Mouse (Mus musculus) erythroblast, embryonic 14.5 days (primary cell): Measurements from ENCODE around the gene Cdca5. TPM values are rescaled to one million over a fixed set of nuclear protein-coding genes. Genes with fewer than 3 reads are reported as not detected.
"Not testable (repeated sequence)": the region's sequence is repeated elsewhere in the genome, so short reads cannot be mapped to it uniquely, and the experiment has no call there.

Experiments
- H3K27me3 ChIP-seq: 2 replicates; pipeline ENCODE4 v1.6.1; 2012; ENCODE audit warnings: inconsistent platforms; ENCODE audit not compliant: control insufficient read depth
- H3K36me3 ChIP-seq: 2 replicates; pipeline ENCODE4 v1.6.1; 2012; ENCODE audit warnings: mild to moderate bottlenecking, inconsistent platforms; ENCODE audit not compliant: control insufficient read depth
- H3K4me1 ChIP-seq: 2 replicates; pipeline ENCODE4 v1.6.1; 2012; ENCODE audit warnings: inconsistent platforms; ENCODE audit not compliant: control insufficient read depth
- H3K4me3 ChIP-seq: replicated peaks from 2 replicates; pipeline ENCODE3; 2012; ENCODE audit warnings: moderate library complexity, mild to moderate bottlenecking, inconsistent platforms
- H3K9me3 ChIP-seq: 2 replicates; pipeline ENCODE4 v1.6.1; 2012; ENCODE audit warnings: low read length, inconsistent platforms, mixed read lengths; ENCODE audit not compliant: control insufficient read depth
- GATA1 ChIP-seq: IDR thresholded peaks from 2 replicates; pipeline ENCODE4 v1.6.1; 2012; ENCODE audit warnings: low read length, inconsistent platforms, mixed read lengths
- TAL1 ChIP-seq: IDR thresholded peaks from 3 replicates; pipeline ENCODE4 v1.6.1; 2012; ENCODE audit warnings: low read length, inconsistent platforms, mixed read lengths
- polyA plus RNA-seq: library from polyadenylated mRNA; stranded (reverse); fragments of >175 nt; gene quantifications from 2 replicates; pipeline ENCODE4 v1.2.3, GENCODE M21; 2012

Cdca5 gene
- polyA plus RNA-seq, 1 experiment: 2.3 TPM

- TF ChIP-seq TAL1 (no peak), GATA1 (no peak)
- Histone ChIP-seq H3K27me3 (no peaks in the 10 kb centered on the region), H3K36me3 (peaks cover 84% of the 10 kb centered on the region), H3K4me1 (peaks cover 46% of the 10 kb centered on the region), H3K4me3 (peak overlapping the region; percentile 84), H3K9me3 (no peaks in the 10 kb centered on the region)
These were observed 32.7 kb downstream of the Cdca5 start for GRCm38 (mm10) chr19:6117346-6117985.

- TF ChIP-seq GATA1 (no peak), TAL1 (no peak)
- Histone ChIP-seq H3K9me3 (no peaks in the 10 kb centered on the region), H3K4me1 (peaks cover 47% of the 10 kb centered on the region), H3K4me3 (peak within 1 kb of the TSS; percentile 84), H3K36me3 (peaks cover 82% of the 10 kb centered on the region), H3K27me3 (no peaks in the 10 kb centered on the region)
These were observed 33.3 kb downstream of the Cdca5 start, which contains the start of gene Sac3d1 for GRCm38 (mm10) chr19:6117986-6118676. Sac3d1 (minus strand) TSS chr19:6118650.

- H3K4me1 ChIP-seq: peaks cover 52% of the 10 kb centered on the region
- H3K36me3 ChIP-seq: peaks cover 82% of the 10 kb centered on the region
- no peaks in the 10 kb centered on the region for H3K9me3 ChIP-seq
- TF ChIP-seq TAL1 (no peak), GATA1 (no peak)
- H3K27me3 ChIP-seq: no peaks in the 10 kb centered on the region
- H3K4me3 ChIP-seq: peak overlapping the region; percentile 84
These were observed 33.9 kb downstream of the Cdca5 start for GRCm38 (mm10) chr19:6118677-6119185.

- Histone ChIP-seq H3K4me1 (peaks cover 57% of the 10 kb centered on the region), H3K4me3 (peak overlapping the region; percentile 27), H3K27me3 (no peaks in the 10 kb centered on the region), H3K9me3 (no peaks in the 10 kb centered on the region), H3K36me3 (peaks cover 71% of the 10 kb centered on the region)
- TF ChIP-seq GATA1: no peak
- TF ChIP-seq TAL1: no peak
These were observed 37.0 kb downstream of the Cdca5 start for GRCm38 (mm10) chr19:6121761-6122160.

GRCm38 (mm10) chr19:6123330-6123729 is 38.5 kb downstream of the Cdca5 start:
- Histone ChIP-seq H3K36me3 (peaks cover 69% of the 10 kb centered on the region), H3K4me3 (no peak overlapping the region), H3K9me3 (no peaks in the 10 kb centered on the region), H3K27me3 (no peaks in the 10 kb centered on the region), H3K4me1 (peaks cover 51% of the 10 kb centered on the region)
- TF ChIP-seq TAL1: no peak
- no peak for TF ChIP-seq GATA1

GRCm38 (mm10) chr19:6124898-6125297 is 40.1 kb downstream of the Cdca5 start:
- Histone ChIP-seq H3K9me3 (no peaks in the 10 kb centered on the region), H3K27me3 (no peaks in the 10 kb centered on the region), H3K4me1 (peaks cover 52% of the 10 kb centered on the region), H3K36me3 (peaks cover 55% of the 10 kb centered on the region), H3K4me3 (no peak overlapping the region)
- no peak for TF ChIP-seq TAL1
- TF ChIP-seq GATA1: no peak

- H3K4me3 ChIP-seq: peak overlapping the region; percentile 68
- H3K9me3 ChIP-seq: no peaks in the 10 kb centered on the region
- H3K27me3 ChIP-seq: no peaks in the 10 kb centered on the region
- no peak for TF ChIP-seq GATA1
- peaks cover 44% of the 10 kb centered on the region for H3K36me3 ChIP-seq
- H3K4me1 ChIP-seq: peaks cover 62% of the 10 kb centered on the region
These were observed 41.5 kb downstream of the Cdca5 start for GRCm38 (mm10) chr19:6126289-6126688.

- no peak for TF ChIP-seq TAL1
- no peak for TF ChIP-seq GATA1
- H3K36me3 ChIP-seq: peaks cover 40% of the 10 kb centered on the region
- H3K4me1 ChIP-seq: peaks cover 65% of the 10 kb centered on the region
These were observed 42.2 kb downstream of the Cdca5 start for GRCm38 (mm10) chr19:6126789-6127580.

GRCm38 (mm10) chr19:6127760-6128341 is 43.1 kb downstream of the Cdca5 start, which contains the start of gene Snx15:
Snx15 (minus strand) TSS chr19:6128304.
- Histone ChIP-seq H3K4me1 (peaks cover 72% of the 10 kb centered on the region), H3K27me3 (no peaks in the 10 kb centered on the region), H3K36me3 (peaks cover 33% of the 10 kb centered on the region), H3K4me3 (peak within 1 kb of the TSS; percentile 68), H3K9me3 (no peaks in the 10 kb centered on the region)
- TF ChIP-seq GATA1: no peak
- TF ChIP-seq TAL1: no peak

More at GRCm38 (mm10) chr19:6126789-6127580, 42.2 kb downstream of the Cdca5 start:
- H3K27me3 ChIP-seq: no peaks in the 10 kb centered on the region
- no peaks in the 10 kb centered on the region for H3K9me3 ChIP-seq
- peak overlapping the region; percentile 68 for H3K4me3 ChIP-seq

GRCm38 (mm10) chr19:6130414-6131128 is 45.8 kb downstream of the Cdca5 start:
- Histone ChIP-seq H3K36me3 (peaks cover 42% of the 10 kb centered on the region), H3K4me3 (peak overlapping the region; percentile 49), H3K4me1 (peaks cover 87% of the 10 kb centered on the region)
- not testable (repeated sequence) for H3K9me3 ChIP-seq, H3K27me3 ChIP-seq
